Comparison of ENCODE assay signal across 23 mouse cellular contexts in genomic region chr4:151695984-151696383, GRCm38 (mm10).
DNase-seq lines count a peak whose midpoint lies in the region; ATAC-seq and TF ChIP-seq lines count a peak whose summit lies in the region.
"Had no signal": no experiment of that assay in that cellular context is flagged by ENCODE, and none has a peak within 500 bp of the region (broad histone marks: within the 10 kb centered on the region; RNA-seq: fewer than 3 reads in every experiment).

No protein-coding gene starts in this region.

- no peak; the same call in 1 of the 2 replicates for ATAC-seq in forebrain, postnatal 0 days
- ATAC-seq in liver, postnatal 0 days, result no peak
- ATAC-seq: CD4-positive, CD25-positive, alpha-beta regulatory T cell, adult 4 months; liver, embryonic 12.5 days; Patski had no signal

- no peaks in the 10 kb centered on the region for H3K9me3 ChIP-seq in forebrain, embryonic 10.5 days
- no peaks in the 10 kb centered on the region for H3K9me3 ChIP-seq in forebrain, postnatal 0 days (ENCODE audit: low read length)
- H3K9me3 ChIP-seq in liver, postnatal 0 days (ENCODE audit: low read length), result no peaks in the 10 kb centered on the region
- H3K9me3 ChIP-seq: embryonic facial prominence, embryonic 12.5 days; liver, embryonic 12.5 days had no signal

- 0 out of 2 replicates have a peak overlapping the region, but pooled peaks have one; percentile 25 for H3K27ac ChIP-seq in forebrain, embryonic 10.5 days
- no peak overlapping the region for H3K27ac ChIP-seq in forebrain, postnatal 0 days (ENCODE audit: low read depth, low read length)
- no peak overlapping the region for H3K27ac ChIP-seq in liver, postnatal 0 days (ENCODE audit: low read depth)
- H3K27ac ChIP-seq in heart, adult 2 months, result no peak overlapping the region
- H3K27ac ChIP-seq: embryonic facial prominence, embryonic 12.5 days; liver, embryonic 12.5 days had no signal

- intact Hi-C loops in heart, adult 2 months (cut with DNase I), result no loop called here

- WGBS in forebrain, embryonic 10.5 days, result 85% methylated on average over 11 of the region's 11 CpGs
- 19% methylated on average over 11 of the region's 11 CpGs for WGBS in forebrain, postnatal 0 days
- 83% methylated on average over 11 of the region's 11 CpGs for WGBS in liver, postnatal 0 days (ENCODE audit: insufficient replicate concordance)
- WGBS in heart, adult 2 months, result 83% methylated on average over 11 of the region's 11 CpGs

- DNase-seq in forebrain, embryonic 10.5 days (ENCODE audit: extremely low spot score, low spot score), result no peak
- DNase-seq in forebrain, postnatal 0 days, result no peak
- DNase-seq in retina, postnatal 1 day, result peak; percentile 28
- DNase-seq in retina, embryonic 14.5 days (ENCODE audit: low spot score), result no peak
- peak; percentile 38 for DNase-seq in mesoderm, embryonic 11.5 days (ENCODE audit: low read depth, low spot score)
- DNase-seq in liver, postnatal 0 days, result no peak
- DNase-seq in layer of hippocampus, postnatal 10 days (ENCODE audit: low spot score in 2 of 2), result no peak
- no peak for DNase-seq in heart, adult 2 months
- DNase-seq: adrenal gland, adult 8-10 months; cerebellum, adult 9-10 months; gastrocnemius, postnatal 14 days; kidney, adult 8-10 months; kidney, postnatal 4 days; layer of hippocampus, adult 9-11 months; lung, embryonic 14.5 days; lung, postnatal 36 days; right cerebral cortex, postnatal 4 days; thymus, adult 2 months had no signal

- H3K4me1 ChIP-seq in forebrain, embryonic 10.5 days, result peaks cover 25% of the 10 kb centered on the region
- H3K4me1 ChIP-seq in forebrain, postnatal 0 days (ENCODE audit: insufficient read depth), result 0 out of 2 replicates have a peak, but pooled peaks cover 8% of the 10 kb centered on the region
- H3K4me1 ChIP-seq in liver, postnatal 0 days (ENCODE audit: insufficient read depth), result no peaks in the 10 kb centered on the region
- no peaks in the 10 kb centered on the region for H3K4me1 ChIP-seq in heart, adult 2 months (ENCODE audit: control insufficient read depth, insufficient read depth, low read length)
- H3K4me1 ChIP-seq: embryonic facial prominence, embryonic 12.5 days; liver, embryonic 12.5 days had no signal

- TF ChIP-seq CTCF in forebrain, postnatal 0 days (IDR thresholded peaks at IDR 0.05; ENCODE audit: low read depth), result no peak
- TF ChIP-seq CTCF in liver, postnatal 0 days (IDR thresholded peaks at IDR 0.05; ENCODE audit: low read depth), result no peak
- TF ChIP-seq CTCF in heart, adult 2 months (IDR thresholded peaks at IDR 0.05), result no peak

- no peaks in the 10 kb centered on the region for H3K36me3 ChIP-seq in forebrain, embryonic 10.5 days (replicated peaks)
- no peaks in the 10 kb centered on the region for H3K36me3 ChIP-seq in forebrain, postnatal 0 days (ENCODE audit: insufficient read depth)
- H3K36me3 ChIP-seq in liver, postnatal 0 days (replicated peaks; ENCODE audit: insufficient read depth, low read length), result no peaks in the 10 kb centered on the region
- H3K36me3 ChIP-seq in heart, adult 2 months (ENCODE audit: control insufficient read depth, insufficient read depth, low read length), result no peaks in the 10 kb centered on the region
- H3K36me3 ChIP-seq: embryonic facial prominence, embryonic 12.5 days; liver, embryonic 12.5 days had no signal

- H3K79me2 ChIP-seq in heart, adult 2 months (replicated peaks; ENCODE audit: control insufficient read depth, insufficient read depth, low read length), result no peaks in the 10 kb centered on the region

- no peaks in the 10 kb centered on the region for H3K27me3 ChIP-seq in forebrain, embryonic 10.5 days (ENCODE audit: poor library complexity, severe bottlenecking)
- no peaks in the 10 kb centered on the region for H3K27me3 ChIP-seq in forebrain, postnatal 0 days (ENCODE audit: insufficient read depth, low read length)
- H3K27me3 ChIP-seq in liver, postnatal 0 days (ENCODE audit: insufficient read depth, low read length), result no peaks in the 10 kb centered on the region
- no peaks in the 10 kb centered on the region for H3K27me3 ChIP-seq in heart, adult 2 months (ENCODE audit: control insufficient read depth, insufficient read depth, low read length)
- H3K27me3 ChIP-seq: embryonic facial prominence, embryonic 12.5 days; liver, embryonic 12.5 days had no signal

- no peak for TF ChIP-seq POLR2A in heart, adult 2 months (IDR thresholded peaks at IDR 0.05; ENCODE audit: insufficient read depth, low read depth, low read length)

- no peak overlapping the region for H3K9ac ChIP-seq in forebrain, postnatal 0 days
- H3K9ac ChIP-seq in liver, postnatal 0 days (replicated peaks), result no peak overlapping the region
- no peak overlapping the region for H3K9ac ChIP-seq in heart, adult 2 months (ENCODE audit: low read depth, low read length)
- H3K9ac ChIP-seq: embryonic facial prominence, embryonic 12.5 days; liver, embryonic 12.5 days; lung, embryonic 14.5 days had no signal

- H3K4me2 ChIP-seq in forebrain, postnatal 0 days (ENCODE audit: low read depth), result no peak overlapping the region
- no peak overlapping the region for H3K4me2 ChIP-seq in liver, postnatal 0 days (ENCODE audit: low read depth, low read length)
- H3K4me2 ChIP-seq: embryonic facial prominence, embryonic 12.5 days; liver, embryonic 12.5 days; lung, embryonic 14.5 days had no signal

- H3K4me3 ChIP-seq in forebrain, embryonic 10.5 days, result no peak overlapping the region
- H3K4me3 ChIP-seq in forebrain, postnatal 0 days (ENCODE audit: low read depth, low read length), result no peak overlapping the region
- H3K4me3 ChIP-seq in liver, postnatal 0 days (ENCODE audit: low read depth, low read length), result no peak overlapping the region
- no peak overlapping the region for H3K4me3 ChIP-seq in heart, adult 2 months
- H3K4me3 ChIP-seq: embryonic facial prominence, embryonic 12.5 days; erythroblast, embryonic 14.5 days; liver, embryonic 12.5 days had no signal

- TF ChIP-seq EP300 in liver, postnatal 0 days (IDR thresholded peaks at IDR 0.05; ENCODE audit: low read depth), result no peak
- no peak for TF ChIP-seq EP300 in heart, adult 2 months (IDR thresholded peaks at IDR 0.05; ENCODE audit: insufficient read depth, low read depth, low read length)

Comparison
In these comparisons a context has a peak if more than half of its experiments do, and no peak if none do; other contexts are left out.
1. DNase-seq: peak in retina, postnatal 1 day (single experiment) and mesoderm, embryonic 11.5 days (single experiment); none in forebrain, embryonic 10.5 days (single experiment), forebrain, postnatal 0 days (single experiment), retina, embryonic 14.5 days (single experiment), liver, postnatal 0 days (single experiment), layer of hippocampus, postnatal 10 days (0 of 2) and heart, adult 2 months (0 of 2).